Mouse (Mus musculus) E14TG2a.4 (cell line): ENCODE results near the gene Baiap2l1.

ENCODE experiments used
- CTCF ChIP-seq: conservative IDR thresholded peaks from 2 replicates; pipeline ENCODE4 v1.5.1; 2014; ENCODE audit warnings: low read length
- POU5F1 ChIP-seq: IDR thresholded peaks from 2 replicates; pipeline ENCODE4 v1.6.1; 2014; ENCODE audit warnings: low read length, borderline replicate concordance

- TF ChIP-seq POU5F1 = no peak
- no peak for TF ChIP-seq CTCF
These were observed 98.7 kb downstream of the Baiap2l1 start for GRCm38 (mm10) chr5:144259228-144259627.
